Mouse (Mus musculus): ENCODE results near the gene Foxc2. TPM values are rescaled to one million over a fixed set of nuclear protein-coding genes. Genes with fewer than 3 reads are reported as not detected.
"Not testable (repeated sequence)": the region's sequence is repeated elsewhere in the genome, so short reads cannot be mapped to it uniquely, and the experiment has no call there.

Foxc2 gene
- polyA plus RNA-seq, 1 experiment = 0.80 TPM

DNA sequence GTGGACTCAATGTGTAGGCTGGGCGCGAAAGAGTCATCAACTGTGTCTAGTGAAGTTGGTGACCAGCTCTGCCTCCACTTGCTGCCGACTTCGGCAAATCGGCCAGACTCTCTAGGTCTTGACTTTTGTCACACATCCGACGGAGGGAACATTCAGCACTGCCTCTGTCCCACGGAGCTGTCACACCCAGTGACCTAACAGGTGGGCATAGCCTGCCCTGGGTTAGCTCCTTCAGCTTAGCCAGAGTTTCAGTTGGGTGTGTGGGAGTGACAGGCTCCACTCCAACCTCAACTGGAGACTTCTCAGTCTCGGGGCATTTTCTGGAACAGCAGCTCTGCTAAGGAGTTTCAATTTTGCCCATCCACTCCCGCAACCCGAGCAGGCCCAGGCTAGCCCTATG is 18.5 kb downstream of the Foxc2 start:
- no peak for DNase-seq
- TF ChIP-seq POLR2A (IDR thresholded peaks at IDR 0.05; ENCODE audit: control insufficient read depth, extremely low read depth, insufficient read depth, low read length, poor library complexity) = no peak
- WGBS = 91% methylated on average over 11 of the region's 11 CpGs

DNA sequence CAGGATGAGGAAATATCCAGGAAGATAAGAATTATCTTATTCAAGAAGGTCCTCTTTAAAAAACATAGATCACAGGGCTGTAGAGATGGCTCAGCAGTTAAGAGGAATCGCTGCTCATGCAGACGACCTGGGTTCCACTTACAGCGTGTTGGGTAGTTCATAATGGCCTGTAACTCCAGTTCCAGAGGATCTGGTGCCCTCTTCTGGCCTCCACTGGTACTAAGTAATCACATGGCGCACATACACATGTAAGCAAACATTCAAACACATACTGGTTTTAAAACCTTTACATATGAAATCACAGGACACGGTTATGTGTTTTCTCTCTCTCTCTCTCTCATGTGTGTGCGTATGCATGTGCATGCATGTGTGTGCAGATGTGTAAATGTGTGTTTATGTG is 20.9 kb downstream of the Foxc2 start:
- no peak for DNase-seq
- TF ChIP-seq CTCF (IDR thresholded peaks at IDR 0.05; ENCODE audit: borderline replicate concordance, control insufficient read depth, extremely low read depth, insufficient read depth, low read length, poor library complexity) (no peak), POLR2A (IDR thresholded peaks at IDR 0.05; ENCODE audit: control insufficient read depth, extremely low read depth, insufficient read depth, low read length, poor library complexity) (no peak)
- H3K27ac ChIP-seq (ENCODE audit: control insufficient read depth, insufficient read depth, low read length) = no peak overlapping the region
- no peaks in the 10 kb centered on the region for H3K4me1 ChIP-seq (replicated peaks; ENCODE audit: control insufficient read depth, insufficient read depth, low read length)
- 94% methylated on average over 6 of the region's 6 CpGs for WGBS
- H3K36me3 ChIP-seq (ENCODE audit: control insufficient read depth, insufficient read depth, low read length) = no peaks in the 10 kb centered on the region
- H3K27me3 ChIP-seq (ENCODE audit: control insufficient read depth, insufficient read depth, low read length) = no peaks in the 10 kb centered on the region
- no peak overlapping the region for H3K4me3 ChIP-seq (ENCODE audit: control insufficient read depth, insufficient read depth, low read length)

More for the DNA sequence above, 18.5 kb downstream of the Foxc2 start:
- H3K4me3 ChIP-seq (ENCODE audit: control insufficient read depth, insufficient read depth, low read length) = no peak overlapping the region
- H3K27ac ChIP-seq (ENCODE audit: control insufficient read depth, insufficient read depth, low read length) = no peak overlapping the region
- H3K4me1 ChIP-seq (replicated peaks; ENCODE audit: control insufficient read depth, insufficient read depth, low read length) = no peaks in the 10 kb centered on the region
- H3K27me3 ChIP-seq (ENCODE audit: control insufficient read depth, insufficient read depth, low read length) = no peaks in the 10 kb centered on the region
- no peaks in the 10 kb centered on the region for H3K36me3 ChIP-seq (ENCODE audit: control insufficient read depth, insufficient read depth, low read length)

DNA sequence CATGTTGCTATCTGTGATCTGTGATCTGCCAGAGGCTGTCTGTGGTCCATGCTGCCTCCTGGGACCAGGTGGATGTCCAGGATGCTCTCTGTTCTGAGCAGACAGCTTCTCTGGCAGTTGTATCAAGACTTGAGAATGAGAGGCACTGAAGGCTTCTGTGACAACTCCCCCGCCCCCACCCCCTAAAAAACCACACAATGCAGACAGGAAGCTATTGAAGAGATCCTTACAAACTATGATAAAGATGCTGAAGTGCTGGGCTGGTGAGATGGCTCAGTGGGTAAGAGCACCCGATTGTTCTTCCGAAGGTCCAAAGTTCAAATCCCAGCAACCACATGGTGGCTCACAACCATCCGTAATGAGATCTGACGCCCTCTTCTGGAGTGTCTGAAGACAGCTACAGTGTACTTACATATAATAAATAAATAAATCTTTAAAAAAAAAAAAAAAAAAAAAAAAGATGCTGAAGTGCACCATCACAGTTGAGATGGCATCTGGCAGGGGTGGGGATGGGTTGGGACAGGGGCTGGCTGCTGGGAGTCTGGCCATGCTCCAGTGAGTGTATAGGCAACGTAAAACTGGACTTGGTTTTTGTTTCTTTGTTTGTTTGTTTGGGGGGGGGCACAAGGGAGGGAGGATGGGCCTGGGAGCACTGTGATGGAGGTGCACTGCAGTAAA is 29.6 kb downstream of the Foxc2 start:
- WGBS = 49% methylated on average over 5 of the region's 6 CpGs

DNA sequence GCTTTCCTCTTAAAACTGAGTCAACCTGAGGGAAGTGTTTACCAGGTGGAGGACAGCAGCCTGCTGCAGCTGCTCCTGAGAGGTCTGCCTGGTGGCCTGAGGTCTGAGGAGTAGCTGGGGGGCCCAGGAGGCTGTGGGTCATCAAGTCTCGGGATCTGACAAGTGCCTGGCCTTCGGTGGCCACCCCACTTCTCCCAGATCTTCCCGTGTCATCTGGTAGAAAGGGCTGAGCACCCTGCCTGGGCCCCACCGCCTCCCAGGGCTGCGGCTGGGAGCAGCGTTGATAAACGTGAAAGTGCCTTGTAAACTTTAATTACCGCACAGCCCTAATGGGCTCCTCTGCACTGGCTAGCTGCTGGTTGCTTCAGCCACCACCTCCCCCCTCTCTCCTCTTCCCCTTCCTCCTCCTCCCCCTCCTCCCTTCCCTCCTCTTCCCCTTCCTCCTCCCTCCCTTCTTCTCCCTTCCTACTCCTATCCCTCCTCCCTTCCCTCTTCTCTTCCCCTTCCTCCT is 32.7 kb downstream of the Foxc2 start:
- Histone ChIP-seq H3K4me3 (ENCODE audit: control insufficient read depth, insufficient read depth, low read length) (no peak overlapping the region), H3K27me3 (ENCODE audit: control insufficient read depth, insufficient read depth, low read length) (no peaks in the 10 kb centered on the region), H3K36me3 (ENCODE audit: control insufficient read depth, insufficient read depth, low read length) (no peaks in the 10 kb centered on the region), H3K27ac (ENCODE audit: control insufficient read depth, insufficient read depth, low read length) (no peak overlapping the region), H3K4me1 (replicated peaks; ENCODE audit: control insufficient read depth, insufficient read depth, low read length) (no peaks in the 10 kb centered on the region)
- WGBS = 30% methylated on average over 8 of the region's 8 CpGs
- no peak for TF ChIP-seq CTCF (IDR thresholded peaks at IDR 0.05; ENCODE audit: borderline replicate concordance, control insufficient read depth, extremely low read depth, insufficient read depth, low read length, poor library complexity)
- TF ChIP-seq POLR2A (IDR thresholded peaks at IDR 0.05; ENCODE audit: control insufficient read depth, extremely low read depth, insufficient read depth, low read length, poor library complexity) = no peak
- no peak for DNase-seq

More for the DNA sequence above, 29.6 kb downstream of the Foxc2 start:
- not testable (repeated sequence) for H3K27me3 ChIP-seq (ENCODE audit: control insufficient read depth, insufficient read depth, low read length); H3K36me3 ChIP-seq (ENCODE audit: control insufficient read depth, insufficient read depth, low read length); DNase-seq; H3K27ac ChIP-seq (ENCODE audit: control insufficient read depth, insufficient read depth, low read length); H3K4me3 ChIP-seq (ENCODE audit: control insufficient read depth, insufficient read depth, low read length); H3K4me1 ChIP-seq (replicated peaks; ENCODE audit: control insufficient read depth, insufficient read depth, low read length)

DNA sequence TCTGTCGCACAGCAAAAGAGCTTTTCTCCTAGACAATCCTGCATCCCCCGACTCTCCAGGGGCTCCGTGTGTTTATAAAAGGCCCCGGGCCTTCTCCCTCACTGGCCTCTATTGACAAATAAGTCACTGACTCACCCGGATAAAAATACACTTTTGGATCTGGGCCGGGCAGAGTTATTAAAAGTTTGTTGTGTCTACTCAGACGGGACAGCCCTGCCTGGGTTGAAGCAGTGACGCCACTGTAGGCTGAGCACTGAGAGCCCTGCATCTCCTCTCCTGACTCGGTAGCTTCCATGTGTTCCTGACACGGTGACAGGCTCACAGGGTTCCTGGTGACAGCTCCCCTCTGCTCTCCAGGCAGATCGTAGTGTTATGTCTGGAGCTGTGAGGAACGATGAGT is 36.4 kb downstream of the Foxc2 start:
- H3K4me3 ChIP-seq (ENCODE audit: control insufficient read depth, insufficient read depth, low read length) = no peak overlapping the region
- WGBS = 81% methylated on average over 12 of the region's 12 CpGs
- no peak overlapping the region for H3K27ac ChIP-seq (ENCODE audit: control insufficient read depth, insufficient read depth, low read length)
- DNase-seq = no peak
- H3K4me1 ChIP-seq (replicated peaks; ENCODE audit: control insufficient read depth, insufficient read depth, low read length) = no peaks in the 10 kb centered on the region
- TF ChIP-seq POLR2A (IDR thresholded peaks at IDR 0.05; ENCODE audit: control insufficient read depth, extremely low read depth, insufficient read depth, low read length, poor library complexity) = no peak
- TF ChIP-seq CTCF (IDR thresholded peaks at IDR 0.05; ENCODE audit: borderline replicate concordance, control insufficient read depth, extremely low read depth, insufficient read depth, low read length, poor library complexity) = no peak
- no peaks in the 10 kb centered on the region for H3K27me3 ChIP-seq (ENCODE audit: control insufficient read depth, insufficient read depth, low read length)
- H3K36me3 ChIP-seq (ENCODE audit: control insufficient read depth, insufficient read depth, low read length) = no peaks in the 10 kb centered on the region

DNA sequence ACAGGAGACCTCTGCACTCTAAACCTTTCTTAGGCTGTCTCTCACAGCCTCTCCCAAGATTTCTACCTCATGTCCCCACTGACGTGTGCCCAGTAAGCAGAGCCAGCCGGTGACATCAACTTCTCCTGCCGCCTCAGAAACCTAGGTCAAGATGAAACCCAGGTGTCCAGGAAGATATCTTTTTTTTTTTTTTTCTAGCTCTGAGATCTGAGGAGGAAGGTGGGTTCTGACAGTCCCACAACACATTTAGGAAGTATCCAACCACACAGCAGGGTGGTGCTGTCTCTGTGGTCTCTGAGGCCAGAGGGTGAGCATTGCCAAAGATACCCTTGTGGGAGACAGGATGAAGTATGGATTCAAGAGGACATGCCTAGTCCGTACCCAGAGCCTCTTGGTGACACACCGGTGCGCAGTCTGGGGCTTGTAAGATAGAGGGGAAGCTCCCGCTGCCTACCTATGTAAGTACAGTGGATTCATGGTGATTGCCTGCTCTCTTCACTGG is 41.1 kb downstream of the Foxc2 start:
- no peak overlapping the region for H3K4me3 ChIP-seq (ENCODE audit: control insufficient read depth, insufficient read depth, low read length)
- no peak overlapping the region for H3K27ac ChIP-seq (ENCODE audit: control insufficient read depth, insufficient read depth, low read length)
- no peak for DNase-seq
- H3K4me1 ChIP-seq (replicated peaks; ENCODE audit: control insufficient read depth, insufficient read depth, low read length) = no peaks in the 10 kb centered on the region
- 13% methylated on average over 7 of the region's 7 CpGs for WGBS
- TF ChIP-seq POLR2A (IDR thresholded peaks at IDR 0.05; ENCODE audit: control insufficient read depth, extremely low read depth, insufficient read depth, low read length, poor library complexity) = no peak
- no peak for TF ChIP-seq CTCF (IDR thresholded peaks at IDR 0.05; ENCODE audit: borderline replicate concordance, control insufficient read depth, extremely low read depth, insufficient read depth, low read length, poor library complexity)
- no peaks in the 10 kb centered on the region for H3K36me3 ChIP-seq (ENCODE audit: control insufficient read depth, insufficient read depth, low read length)
- no peaks in the 10 kb centered on the region for H3K27me3 ChIP-seq (ENCODE audit: control insufficient read depth, insufficient read depth, low read length)

DNA sequence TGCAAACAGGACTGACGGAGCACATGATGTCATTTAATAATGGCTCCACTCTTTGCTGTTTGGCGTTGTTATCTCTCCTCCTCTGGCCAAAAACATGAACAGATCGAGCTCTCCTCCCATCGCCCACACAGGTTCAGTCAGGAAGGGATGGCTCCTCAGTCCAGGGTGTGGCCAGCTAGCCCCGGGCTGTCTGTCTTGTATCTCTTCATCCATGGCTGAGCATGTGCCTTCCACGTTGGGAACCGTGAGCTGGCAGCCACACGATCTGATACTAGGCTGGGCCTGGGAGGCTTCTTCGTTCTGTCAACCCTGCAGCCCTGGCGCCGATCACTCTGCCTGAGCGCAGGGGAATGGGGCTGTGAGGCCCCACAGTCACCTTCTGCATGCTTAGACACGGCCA is 42.8 kb downstream of the Foxc2 start:
- Histone ChIP-seq H3K4me1 (replicated peaks; ENCODE audit: control insufficient read depth, insufficient read depth, low read length) (no peaks in the 10 kb centered on the region), H3K4me3 (ENCODE audit: control insufficient read depth, insufficient read depth, low read length) (no peak overlapping the region), H3K27ac (ENCODE audit: control insufficient read depth, insufficient read depth, low read length) (no peak overlapping the region), H3K36me3 (ENCODE audit: control insufficient read depth, insufficient read depth, low read length) (no peaks in the 10 kb centered on the region), H3K27me3 (ENCODE audit: control insufficient read depth, insufficient read depth, low read length) (no peaks in the 10 kb centered on the region)
- DNase-seq = no peak
- TF ChIP-seq CTCF (IDR thresholded peaks at IDR 0.05; ENCODE audit: borderline replicate concordance, control insufficient read depth, extremely low read depth, insufficient read depth, low read length, poor library complexity) = no peak
- 86% methylated on average over 13 of the region's 13 CpGs for WGBS
